Mouse (Mus musculus): ENCODE measurements around the gene Prmt8. TPM values are rescaled to one million over a fixed set of nuclear protein-coding genes. Genes with fewer than 3 reads are reported as not detected.

Prmt8 gene
- polyA plus RNA-seq, 1 experiment, result not detected

GRCm38 (mm10) chr6:127641077-127641801 is 128.0 kb downstream of the Prmt8 start:
- Histone ChIP-seq H3K79me3 (ENCODE audit: low read depth) (no peaks in the 10 kb centered on the region), H3ac (ENCODE audit: control insufficient read depth, insufficient read length, low read depth) (no peak overlapping the region), H3K79me2 (ENCODE audit: control insufficient read depth, insufficient read depth) (no peaks in the 10 kb centered on the region), H3K27me3 (ENCODE audit: control insufficient read depth, insufficient read depth, insufficient read length) (no peaks in the 10 kb centered on the region), H3K4me3 (ENCODE audit: insufficient read depth, poor library complexity, severe bottlenecking) (no peak overlapping the region), H3K36me3 (ENCODE audit: control insufficient read depth, insufficient read depth) (no peaks in the 10 kb centered on the region)
- TF ChIP-seq USF1 (IDR thresholded peaks at IDR 0.05; ENCODE audit: low read depth) (no peak), FOSL1 (IDR thresholded peaks at IDR 0.05; ENCODE audit: insufficient read depth, low read length, poor library complexity, severe bottlenecking) (no peak), MAX (IDR thresholded peaks at IDR 0.05) (no peak), MYOG (IDR thresholded peaks at IDR 0.05; ENCODE audit: control insufficient read depth, extremely low read depth, insufficient read length) (no peak), CTCF (IDR thresholded peaks at IDR 0.05; ENCODE audit: control insufficient read depth, insufficient read depth, insufficient read length) (no peak), MYOD1 (IDR thresholded peaks at IDR 0.05; ENCODE audit: control insufficient read depth, insufficient read length, low read depth) (no peak), CEBPB (IDR thresholded peaks at IDR 0.05; ENCODE audit: low read depth) (no peak)

Small RNA genes lying within 50 kb of the gene (microRNA-seq; reads per million reads assigned to microRNA genes)
- not detected for gene Mir7233 (ENCODE audit: borderline microRNAs expressed)

Other genes with a start within 250 kb of the Prmt8 start
- 0.01 TPM for gene Cracr2a, start 208.1 kb downstream of the Prmt8 start, polyA plus RNA-seq (2012; fragmentation: generic; extraction: Trizol)
- 0.99 TPM for gene Tspan11, start 118.1 kb upstream of the Prmt8 start, polyA plus RNA-seq (2012; fragmentation: generic; extraction: Trizol)